Comparison of ENCODE assay signal across 8 mouse cellular contexts in genomic region chr8:120289698-120290181, GRCm38 (mm10).
A peak's percentile ranks its signal among the peaks of the same experiment; 100 is the strongest.
DNase-seq lines count a peak whose midpoint lies in the region; ATAC-seq and TF ChIP-seq lines count a peak whose summit lies in the region.

No protein-coding gene starts in this region.

- peak; percentile 24 for DNase-seq in thymus, postnatal 4 days
- no peak for DNase-seq in thymus, adult 18-20 months
- DNase-seq in forebrain, embryonic 11.5 days (ENCODE audit: low spot score): peak; percentile 58
- peak; percentile 88 for DNase-seq in heart, postnatal 0 days (ENCODE audit: low spot score)
- DNase-seq in Muller cell, postnatal 12 days (ENCODE audit: inconsistent ontology term): no peak
- no peak for DNase-seq in kidney, adult 18-20 months

- no peaks in the 10 kb centered on the region for H3K27me3 ChIP-seq in forebrain, embryonic 11.5 days (ENCODE audit: control insufficient read depth, insufficient read depth, low read length)
- H3K27me3 ChIP-seq in heart, postnatal 0 days (ENCODE audit: control insufficient read depth, insufficient read depth, low read length): no peaks in the 10 kb centered on the region
- H3K27me3 ChIP-seq in limb, embryonic 12.5 days: no peaks in the 10 kb centered on the region; the same call in 1 of the 2 replicates
- H3K27me3 ChIP-seq in neural tube, embryonic 14.5 days (ENCODE audit: control insufficient read depth, insufficient read depth, low read length): no peaks in the 10 kb centered on the region

- no peak for ATAC-seq in forebrain, embryonic 11.5 days (replicated peaks; ENCODE audit: low FRiP score)
- peak; percentile 86 for ATAC-seq in heart, postnatal 0 days (ENCODE audit: insufficient read depth, low read depth)
- no peak for ATAC-seq in limb, embryonic 12.5 days (ENCODE audit: insufficient number of reproducible peaks, insufficient read depth, low FRiP score, low TSS enrichment, low read depth)
- ATAC-seq in neural tube, embryonic 14.5 days (ENCODE audit: low read depth): no peak

- peak; percentile 50; the same call in 1 of the 2 replicates for TF ChIP-seq EP300 in heart, postnatal 0 days (IDR thresholded peaks at IDR 0.05; ENCODE audit: low read depth)

- no peaks in the 10 kb centered on the region for H3K36me3 ChIP-seq in forebrain, embryonic 11.5 days (ENCODE audit: control insufficient read depth, insufficient read depth, low read length)
- H3K36me3 ChIP-seq in heart, postnatal 0 days (replicated peaks; ENCODE audit: control insufficient read depth, insufficient read depth, low read length): no peaks in the 10 kb centered on the region
- H3K36me3 ChIP-seq in limb, embryonic 12.5 days: no peaks in the 10 kb centered on the region
- no peaks in the 10 kb centered on the region for H3K36me3 ChIP-seq in neural tube, embryonic 14.5 days (ENCODE audit: control insufficient read depth, insufficient read depth, low read length)

- 47% methylated on average over 8 of the region's 10 CpGs for WGBS in forebrain, embryonic 11.5 days
- 18% methylated on average over 10 of the region's 10 CpGs for WGBS in heart, postnatal 0 days
- WGBS in limb, embryonic 12.5 days: 24% methylated on average over 10 of the region's 10 CpGs
- WGBS in neural tube, embryonic 14.5 days: 24% methylated on average over 10 of the region's 10 CpGs

- H3K27ac ChIP-seq in forebrain, embryonic 11.5 days (ENCODE audit: low read depth, low read length): peak overlapping the region; percentile 20
- peak overlapping the region; percentile 95 for H3K27ac ChIP-seq in heart, postnatal 0 days (ENCODE audit: low read depth)
- H3K27ac ChIP-seq in limb, embryonic 12.5 days: peak overlapping the region; percentile 62; the same call in 1 of the 2 replicates
- H3K27ac ChIP-seq in neural tube, embryonic 14.5 days (ENCODE audit: low read depth, low read length): 0 out of 2 replicates have a peak overlapping the region, but pooled peaks have one; percentile 28

- peaks cover 44% of the 10 kb centered on the region for H3K4me1 ChIP-seq in forebrain, embryonic 11.5 days (replicated peaks; ENCODE audit: control insufficient read depth, insufficient read depth, low read length)
- peaks cover 63% of the 10 kb centered on the region for H3K4me1 ChIP-seq in heart, postnatal 0 days (ENCODE audit: control insufficient read depth, insufficient read depth)
- peaks cover 93% of the 10 kb centered on the region for H3K4me1 ChIP-seq in limb, embryonic 12.5 days (replicated peaks)
- H3K4me1 ChIP-seq in neural tube, embryonic 14.5 days (ENCODE audit: control insufficient read depth, insufficient read depth, low read length): peaks cover 72% of the 10 kb centered on the region

- no peak overlapping the region for H3K4me2 ChIP-seq in forebrain, embryonic 11.5 days (ENCODE audit: low read depth, low read length, severe bottlenecking)
- no peak overlapping the region for H3K4me2 ChIP-seq in heart, postnatal 0 days (ENCODE audit: low read depth, low read length)
- H3K4me2 ChIP-seq in limb, embryonic 12.5 days: no peak overlapping the region
- no peak overlapping the region for H3K4me2 ChIP-seq in neural tube, embryonic 14.5 days (ENCODE audit: low read depth, low read length)

- no peak overlapping the region for H3K4me3 ChIP-seq in forebrain, embryonic 11.5 days (ENCODE audit: low read depth, low read length)
- no peak overlapping the region for H3K4me3 ChIP-seq in heart, postnatal 0 days (ENCODE audit: low read depth, low read length)
- H3K4me3 ChIP-seq in limb, embryonic 12.5 days (replicated peaks): no peak overlapping the region
- no peak overlapping the region for H3K4me3 ChIP-seq in neural tube, embryonic 14.5 days (ENCODE audit: low read depth, low read length)

- no peaks in the 10 kb centered on the region for H3K9me3 ChIP-seq in forebrain, embryonic 11.5 days (ENCODE audit: control insufficient read depth, low read length)
- no peaks in the 10 kb centered on the region for H3K9me3 ChIP-seq in heart, postnatal 0 days (replicated peaks; ENCODE audit: control insufficient read depth, low read length)
- no peaks in the 10 kb centered on the region for H3K9me3 ChIP-seq in limb, embryonic 12.5 days
- H3K9me3 ChIP-seq in neural tube, embryonic 14.5 days (ENCODE audit: control insufficient read depth, low read length): no peaks in the 10 kb centered on the region

- TF ChIP-seq CTCF in heart, postnatal 0 days (IDR thresholded peaks at IDR 0.05; ENCODE audit: low read depth): no peak

- no peak overlapping the region for H3K9ac ChIP-seq in forebrain, embryonic 11.5 days (ENCODE audit: low read length)
- no peak overlapping the region; the same call in 1 of the 2 replicates for H3K9ac ChIP-seq in heart, postnatal 0 days (replicated peaks; ENCODE audit: low read depth, low read length)
- H3K9ac ChIP-seq in limb, embryonic 12.5 days (replicated peaks): no peak overlapping the region; the same call in 1 of the 2 replicates
- no peak overlapping the region for H3K9ac ChIP-seq in neural tube, embryonic 14.5 days (replicated peaks; ENCODE audit: low read depth, low read length)

Comparison
In these comparisons a context has a peak if more than half of its experiments do, and no peak if none do; other contexts are left out.
1. DNase-seq: peak in thymus, postnatal 4 days (single experiment), forebrain, embryonic 11.5 days (single experiment) and heart, postnatal 0 days (single experiment); none in thymus, adult 18-20 months (0 of 2), Muller cell, postnatal 12 days (single experiment) and kidney, adult 18-20 months (single experiment).
2. H3K27ac ChIP-seq: peak in every context shown above with its lines; median percentile 95 in heart, postnatal 0 days; 62 in limb, embryonic 12.5 days; 28 in neural tube, embryonic 14.5 days; 20 in forebrain, embryonic 11.5 days.